Mouse (Mus musculus) CH12.LX (cell line): Measurements from ENCODE around the gene Synj2.

Source experiments
- CTCF ChIP-seq, 2 experiments: IDR thresholded peaks in 1 of 2; conservative IDR thresholded peaks in 1 of 2; 2 replicates each; pipeline ENCODE4 v1.5.1; 2011 to 2012; ENCODE audit warnings: low read depth in 2 of 2, low read length in 2 of 2, improper control_type of control experiment in 1 of 2, inconsistent platforms in 1 of 2, mild to moderate bottlenecking in 1 of 2, moderate library complexity in 1 of 2
- EP300 ChIP-seq: IDR thresholded peaks from 2 replicates; pipeline ENCODE4 v1.6.1; 2011; ENCODE audit warnings: low read length, improper control_type of control experiment
- ETS1 ChIP-seq: conservative IDR thresholded peaks from 2 replicates; pipeline ENCODE4 v1.6.1; 2012; ENCODE audit warnings: low read depth, mild to moderate bottlenecking, inconsistent platforms, low read length, improper control_type of control experiment, moderate library complexity
- HCFC1 ChIP-seq: IDR thresholded peaks from 2 replicates; pipeline ENCODE4 v1.6.1; 2012; ENCODE audit warnings: low read depth, mild to moderate bottlenecking, inconsistent platforms, low read length, improper control_type of control experiment
- PAX5 ChIP-seq: IDR thresholded peaks from 2 replicates; pipeline ENCODE4 v1.6.1; 2012; ENCODE audit warnings: low read length, inconsistent platforms, mixed read lengths
- TBP ChIP-seq: conservative IDR thresholded peaks from 2 replicates; pipeline ENCODE4 v1.6.1; 2011; ENCODE audit warnings: low read depth, low read length, improper control_type of control experiment
- ZKSCAN1 ChIP-seq: IDR thresholded peaks from 2 replicates; pipeline ENCODE4 v1.6.1; 2012; ENCODE audit warnings: low read depth, inconsistent platforms, low read length, improper control_type of control experiment, borderline replicate concordance

- TF ChIP-seq TBP (no peak), ETS1 (no peak), HCFC1 (no peak), ZKSCAN1 (no peak), PAX5 (no peak), CTCF (conservative IDR thresholded peaks at IDR 0.05 in 1 of 2, IDR thresholded peaks at IDR 0.05 in 1 of 2; ENCODE audit: low read depth in 2 of 2, low read length in 2 of 2) (no peak), EP300 (no peak)
Measured at GRCm38 (mm10) chr17:5957097-5957496, 16.0 kb downstream of the Synj2 start.
